Mouse (Mus musculus) naive thymus-derived CD4-positive, alpha-beta T cell, adult 2 months (primary cell): ENCODE results near the gene Cd200r4.
"Not testable (repeated sequence)": the region's sequence is repeated elsewhere in the genome, so short reads cannot be mapped to it uniquely, and the experiment has no call there.

ENCODE experiments used
- DNase-seq: peaks from one replicate; pipeline ENCODE4 v3.0.0-alpha.2; 2011; ENCODE audit warnings: low read depth

The Cd200r4 gene

GRCm38 (mm10) chr16:44811544-44811943, at the start of gene Cd200r4:
Gene Cd200r4, plus strand, starts transcription at chr16:44811733.
- DNase-seq: peak; percentile 46

GRCm38 (mm10) chr16:44761811-44762210, 49.7 kb upstream of the Cd200r4 start:
- peak; percentile 67 for DNase-seq

- DNase-seq: peak; percentile 73
Measured at GRCm38 (mm10) chr16:44765555-44766319, 45.8 kb upstream of the Cd200r4 start, which contains the start of gene Cd200r1. Gene Cd200r1, plus strand, starts transcription at chr16:44765736.

GRCm38 (mm10) chr16:44766320-44766892, 45.1 kb upstream of the Cd200r4 start:
- DNase-seq: peak; percentile 54

GRCm38 (mm10) chr16:44767506-44767905, 44.0 kb upstream of the Cd200r4 start:
- no peak for DNase-seq

- peak; percentile 76 for DNase-seq
Measured at GRCm38 (mm10) chr16:44767967-44768366, 43.6 kb upstream of the Cd200r4 start.

- no peak for DNase-seq
Measured at GRCm38 (mm10) chr16:44772577-44772976, 39.0 kb upstream of the Cd200r4 start.

GRCm38 (mm10) chr16:44773673-44774072, 37.9 kb upstream of the Cd200r4 start:
- DNase-seq: no peak

- no peak for DNase-seq
Measured at GRCm38 (mm10) chr16:44774201-44774600, 37.3 kb upstream of the Cd200r4 start.

- peak; percentile 65 for DNase-seq
Measured at GRCm38 (mm10) chr16:44778538-44779147, 32.9 kb upstream of the Cd200r4 start.

- no peak for DNase-seq
Measured at GRCm38 (mm10) chr16:44779494-44779893, 32.0 kb upstream of the Cd200r4 start.

- DNase-seq: no peak
Measured at GRCm38 (mm10) chr16:44780751-44781150, 30.8 kb upstream of the Cd200r4 start.

GRCm38 (mm10) chr16:44786934-44787333, 24.6 kb upstream of the Cd200r4 start:
- no peak for DNase-seq

- DNase-seq: no peak
Measured at GRCm38 (mm10) chr16:44794416-44794815, 17.1 kb upstream of the Cd200r4 start.

GRCm38 (mm10) chr16:44805976-44806375, 5.6 kb upstream of the Cd200r4 start:
- no peak for DNase-seq

GRCm38 (mm10) chr16:44810223-44810622, 1.3 kb upstream of the Cd200r4 start:
- DNase-seq: not testable (repeated sequence)

GRCm38 (mm10) chr16:44812468-44813065, 1.0 kb downstream of the Cd200r4 start:
- DNase-seq: peak; percentile 36

- no peak for DNase-seq
Measured at GRCm38 (mm10) chr16:44818010-44818409, 6.5 kb downstream of the Cd200r4 start.

GRCm38 (mm10) chr16:44820545-44820944, 9.0 kb downstream of the Cd200r4 start:
- no peak for DNase-seq

- no peak for DNase-seq
Measured at GRCm38 (mm10) chr16:44832286-44832685, 20.8 kb downstream of the Cd200r4 start.

GRCm38 (mm10) chr16:44833189-44833588, 21.7 kb downstream of the Cd200r4 start:
- not testable (repeated sequence) for DNase-seq

- no peak for DNase-seq
Measured at GRCm38 (mm10) chr16:44866797-44867196, 55.3 kb downstream of the Cd200r4 start, which contains the start of gene Cd200r2. Gene Cd200r2, plus strand, starts transcription at chr16:44867097.

- DNase-seq: peak; percentile 50
Measured at GRCm38 (mm10) chr16:44875178-44875577, 63.6 kb downstream of the Cd200r4 start.
